Mouse (Mus musculus) adrenal gland, postnatal 36 days (tissue): ENCODE measurements around the gene Dhrs13. TPM values are rescaled to one million over a fixed set of nuclear protein-coding genes. Genes with fewer than 3 reads are reported as not detected.

Source experiments
- DNase-seq, 2 experiments: peaks; one replicate each; pipeline ENCODE4 v3.0.0; 2021; ENCODE audit warnings: mixed read lengths in 1 of 2
- long read RNA-seq, 2 experiments: library from polyadenylated mRNA; stranded (forward); transcript quantifications; one replicate each; pipeline ENCODE4 v2.0.0; 2021; ENCODE audit warnings: borderline sequencing depth in 2 of 2
- total RNA-seq, 2 experiments: library from RNA; stranded (reverse); gene quantifications; 2 replicates each; pipeline ENCODE4 v1.2.3; 2021

Gene Dhrs13
- 10 to 100 TPM; 12.1 to 15.2 TPM for total RNA-seq
- long read RNA-seq, experiment 1, transcript Dhrs13-201 (5 exons, 1,779 nt), result major isoform, 19 of 21 reads
- long read RNA-seq, experiment 1, partial matches to known transcripts, result 0 of 21 reads
- long read RNA-seq, experiment 1, other reads (novel, unspliced or antisense), result 1 of 21 reads
- long read RNA-seq, experiment 2, transcript Dhrs13-201 (5 exons, 1,779 nt), result major isoform, 7 of 8 reads
- long read RNA-seq, experiment 2, partial matches to known transcripts, result 0 of 8 reads
- long read RNA-seq, experiment 2, other reads (novel, unspliced or antisense), result 1 of 8 reads

GRCm38 (mm10) chr11:78031947-78032808, at the start of gene Dhrs13:
Gene Dhrs13 (plus strand): TSS chr11:78032280.
- peak; percentile 95 to 96 for DNase-seq

DNA sequence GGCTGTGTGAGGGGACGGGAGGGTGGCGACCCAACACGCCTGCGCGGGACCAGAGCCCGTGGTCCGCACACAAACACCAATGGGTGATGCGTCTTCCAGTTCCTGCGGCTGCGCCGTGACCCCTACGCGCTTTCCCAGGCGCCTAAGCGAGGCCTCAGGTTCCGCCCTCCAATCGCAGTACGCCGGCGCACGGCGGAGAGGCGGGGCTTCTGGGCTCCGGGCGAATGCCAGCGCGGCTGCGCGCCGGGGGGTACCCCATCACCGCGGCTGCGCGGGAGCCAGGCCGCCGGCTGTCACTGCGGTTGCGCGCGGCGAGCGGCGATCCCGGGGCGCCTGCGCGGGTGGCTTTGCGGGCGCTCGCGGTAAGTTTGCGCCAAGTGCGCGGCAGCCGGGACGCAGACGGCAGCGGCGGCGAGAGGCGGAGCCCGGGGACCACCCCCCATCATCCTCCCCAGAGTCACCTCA, 49.6 kb upstream of the Dhrs13 start, which contains the start of gene Phf12:
Phf12 (plus strand) TSS at position 314 of the 465 bp plus-strand sequence.
- DNase-seq, result peak; percentile 100

- DNase-seq, result peak; percentile 65 to 72
These were observed 48.7 kb upstream of the Dhrs13 start for GRCm38 (mm10) chr11:77983191-77983936.

DNA sequence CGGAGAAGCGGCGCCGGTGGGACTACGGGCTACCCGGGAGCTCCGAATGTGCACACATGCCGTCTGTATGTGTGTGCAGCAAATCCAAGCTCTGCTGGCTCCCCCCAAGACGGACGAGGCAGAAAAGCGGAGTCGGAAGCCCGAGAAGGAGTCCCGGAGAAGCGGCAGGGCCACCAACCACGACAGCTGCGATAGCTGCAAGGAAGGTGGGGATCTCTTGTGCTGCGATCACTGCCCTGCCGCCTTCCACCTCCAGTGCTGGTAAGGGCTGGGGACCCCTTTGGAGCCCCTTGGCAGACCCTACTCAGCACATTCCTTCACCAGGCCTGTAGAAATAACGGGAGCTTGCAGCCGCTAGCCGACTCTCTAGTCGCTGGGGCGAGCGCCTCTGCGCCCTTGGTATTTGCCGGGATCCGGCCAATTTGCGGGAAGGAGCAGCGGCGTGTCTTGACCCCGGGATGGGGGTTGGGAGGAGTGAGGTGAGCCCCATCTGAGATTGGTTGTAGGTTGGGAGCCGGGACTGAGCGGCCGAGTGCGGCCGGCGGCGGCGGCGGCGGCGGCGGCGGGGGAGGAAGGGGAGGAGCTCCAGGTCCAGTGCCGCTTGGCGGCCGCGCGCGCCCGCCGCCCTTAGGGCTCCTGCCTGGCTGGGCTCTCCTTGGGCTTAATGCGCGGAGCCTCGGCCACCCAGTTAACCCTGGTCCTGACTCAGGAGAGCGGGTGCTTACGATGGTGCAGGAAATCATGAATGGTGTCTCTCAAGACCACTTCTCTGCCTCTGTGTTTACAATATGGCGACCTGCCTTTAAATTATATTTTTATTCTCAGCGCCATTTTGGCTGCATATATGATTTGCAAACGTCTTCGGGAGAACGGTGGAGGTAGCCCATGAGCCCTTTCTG, 47.9 kb upstream of the Dhrs13 start:
- peak; percentile 79 to 87 for DNase-seq

- peak; percentile 60 to 71 for DNase-seq
These were observed 47.2 kb upstream of the Dhrs13 start for GRCm38 (mm10) chr11:77984836-77985231.

GRCm38 (mm10) chr11:77985541-77986065, 46.5 kb upstream of the Dhrs13 start:
- no peak for DNase-seq

GRCm38 (mm10) chr11:77989071-77989690, 42.9 kb upstream of the Dhrs13 start:
- no peak for DNase-seq

- DNase-seq, result no peak
These were observed 36.5 kb upstream of the Dhrs13 start for GRCm38 (mm10) chr11:77995556-77995955.

GRCm38 (mm10) chr11:78006446-78006845, 25.6 kb upstream of the Dhrs13 start:
- no peak for DNase-seq

- peak; percentile 76 to 82 for DNase-seq
These were observed 12.4 kb upstream of the Dhrs13 start for GRCm38 (mm10) chr11:78019676-78020075.

- peak in 1 of 2 experiments; percentile 22 for DNase-seq
These were observed 8.5 kb upstream of the Dhrs13 start for GRCm38 (mm10) chr11:78023607-78024006.

DNA sequence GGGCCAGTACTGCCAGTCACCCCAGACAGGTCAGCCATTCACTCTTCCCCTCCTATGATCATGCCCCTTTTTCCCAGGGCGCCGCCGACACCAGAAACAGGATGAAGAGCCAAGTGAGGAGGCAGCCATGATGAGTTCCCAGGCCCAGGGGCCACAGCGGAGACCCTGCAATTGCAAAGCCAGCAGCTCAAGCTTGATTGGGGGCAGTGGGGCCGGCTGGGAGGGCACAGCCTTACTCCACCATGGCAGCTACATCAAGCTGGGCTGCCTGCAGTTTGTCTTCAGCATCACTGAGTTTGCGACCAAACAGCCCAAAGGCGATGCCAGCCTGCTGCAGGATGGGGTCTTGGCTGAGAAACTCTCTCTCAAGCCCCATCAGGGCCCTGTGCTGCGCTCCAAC, 2.8 kb upstream of the Dhrs13 start:
- no peak for DNase-seq

GRCm38 (mm10) chr11:78030600-78030999, 1.5 kb upstream of the Dhrs13 start:
- DNase-seq, result no peak

DNA sequence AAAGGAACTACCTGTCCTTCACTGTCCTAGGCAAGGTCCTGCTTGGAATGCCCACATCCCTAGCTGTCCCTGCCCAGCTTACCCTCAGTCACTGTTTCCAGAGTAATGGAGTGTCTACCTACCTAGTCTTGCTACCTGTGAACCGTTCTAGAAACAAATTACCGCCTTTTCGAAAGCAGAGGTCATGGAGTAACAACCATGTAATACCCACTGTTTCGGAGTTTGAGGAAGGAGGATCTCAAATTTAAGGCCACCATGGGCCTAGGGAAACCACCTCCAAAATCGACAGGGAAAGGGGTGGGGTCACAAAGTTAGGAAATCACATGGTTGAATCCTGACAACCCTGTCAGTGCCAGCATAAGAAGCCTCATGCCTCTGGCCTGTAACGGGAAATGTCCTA, 691 bp upstream of the Dhrs13 start:
- DNase-seq, result no peak

GRCm38 (mm10) chr11:78032809-78033195, 722 bp downstream of the Dhrs13 start:
- no peak for DNase-seq

GRCm38 (mm10) chr11:78033931-78034617, 2.0 kb downstream of the Dhrs13 start:
- DNase-seq, result peak; percentile 60 to 69

GRCm38 (mm10) chr11:78036791-78037190, 4.7 kb downstream of the Dhrs13 start:
- no peak for DNase-seq

DNA sequence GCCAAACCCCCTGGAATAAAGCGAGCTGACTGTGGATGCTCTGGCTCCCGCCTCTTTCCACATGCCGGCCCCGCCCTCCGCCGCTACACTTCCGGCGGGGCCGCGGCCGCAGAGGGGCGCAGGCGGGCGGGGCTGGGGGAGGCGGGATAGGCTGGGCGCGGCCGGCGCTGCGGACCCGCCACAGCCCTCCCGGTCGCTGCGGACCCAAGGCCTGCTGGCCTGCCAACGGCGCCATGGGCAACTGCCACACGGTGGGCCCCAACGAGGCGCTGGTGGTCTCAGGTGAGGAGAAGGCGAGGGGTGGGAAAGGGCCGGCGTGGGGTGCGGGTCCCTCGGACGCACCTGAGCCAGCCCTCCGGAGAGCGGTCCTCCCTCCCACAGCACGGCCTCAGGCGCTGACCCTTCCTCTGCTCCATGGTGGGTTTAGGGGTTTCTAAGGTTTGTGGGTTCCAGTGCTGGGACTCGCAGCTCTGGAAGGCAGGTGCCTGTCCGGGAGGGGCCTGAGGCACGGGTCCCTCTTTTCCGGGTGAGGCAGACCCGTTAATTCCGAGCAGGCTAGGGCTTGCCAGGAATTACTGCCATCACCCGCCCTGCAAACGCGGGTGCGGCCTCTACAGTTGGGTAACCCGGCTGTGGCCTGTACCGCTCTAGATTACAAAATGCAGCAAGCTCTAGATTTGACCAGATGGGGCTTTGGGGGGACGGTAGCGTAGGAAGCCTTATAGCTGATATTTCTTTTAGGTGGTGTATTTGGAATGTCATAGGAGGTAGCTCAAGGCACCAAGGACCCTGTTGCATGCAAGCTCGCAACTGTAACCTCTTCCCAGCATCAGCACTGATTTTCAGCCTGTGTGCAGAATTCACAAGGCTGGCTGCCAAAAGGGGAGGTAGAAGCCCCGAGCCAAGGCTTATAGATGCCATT, 6.0 kb downstream of the Dhrs13 start, which contains the start of gene Flot2:
Flot2 (plus strand) TSS at position 101 of the 922 bp plus-strand sequence.
- peak; percentile 77 to 88 for DNase-seq

DNA sequence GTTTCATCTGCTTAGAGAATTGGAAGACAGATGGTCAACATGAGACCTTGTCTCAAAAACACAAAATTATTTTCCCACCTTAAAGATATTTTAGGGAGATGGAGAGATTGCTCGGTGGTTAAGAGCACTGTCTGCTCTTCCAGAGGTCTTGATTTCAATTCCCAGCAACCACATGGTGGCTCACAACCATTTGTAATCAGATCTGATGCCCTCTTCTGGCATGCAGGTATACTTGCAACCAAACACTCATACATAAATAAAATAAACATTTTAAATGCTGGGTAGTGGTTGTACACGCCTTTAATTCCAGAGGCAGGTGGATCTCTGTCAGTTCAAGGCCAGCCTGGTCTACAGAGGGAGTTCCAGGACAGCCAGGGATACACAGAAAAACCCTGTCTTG, 8.8 kb downstream of the Dhrs13 start:
- no peak for DNase-seq
